In the genomic region with DNA sequence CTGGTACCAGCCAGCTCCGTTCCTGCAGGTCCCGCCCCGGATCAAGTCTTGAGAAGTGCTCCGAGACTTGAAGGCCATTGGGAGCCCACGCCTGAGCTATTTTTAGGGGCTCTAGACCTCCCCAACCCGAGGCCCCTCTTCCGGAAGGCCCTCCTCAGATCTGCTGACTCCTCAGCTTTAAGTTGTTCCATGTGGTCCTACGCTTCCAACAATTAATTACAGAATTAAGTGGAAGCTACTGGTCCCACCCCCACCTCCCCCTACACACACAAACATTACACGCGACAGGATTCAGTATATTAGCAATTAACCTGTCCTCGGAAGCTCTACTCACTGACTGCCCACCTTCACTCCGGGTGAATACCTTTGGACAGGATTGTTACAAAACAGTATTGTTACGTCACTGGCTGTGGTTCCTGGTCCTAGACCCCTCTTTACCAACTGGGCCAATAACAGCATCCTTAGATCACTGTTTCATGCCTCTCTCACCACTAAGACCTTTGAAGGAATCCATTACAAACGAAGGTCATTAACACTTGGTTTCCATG, we compare ENCODE assay signal across 8 mouse cellular contexts. TPM values are rescaled to one million over a fixed set of nuclear protein-coding genes. Genes with fewer than 3 reads are reported as not detected.
DNase-seq lines count a peak whose midpoint lies in the region; ATAC-seq and TF ChIP-seq lines count a peak whose summit lies in the region.

No protein-coding gene starts in this region.

- H3K4me2 ChIP-seq in forebrain, embryonic 15.5 days (replicated peaks), result peak overlapping the region; percentile 55
- H3K4me2 ChIP-seq in liver, embryonic 14.5 days (ENCODE audit: low read depth), result peak overlapping the region; percentile 75

- no peak for ATAC-seq in erythroblast, adult 5-6 weeks (replicated peaks; ENCODE audit: low FRiP score, poor library complexity, severe bottlenecking)
- peak; percentile 30; the same call in 1 of the 2 replicates for ATAC-seq in forebrain, embryonic 15.5 days (replicated peaks)
- ATAC-seq in liver, embryonic 14.5 days (ENCODE audit: insufficient read depth), result no peak

- TF ChIP-seq EP300 in liver, embryonic 14.5 days (IDR thresholded peaks at IDR 0.05; ENCODE audit: low read depth), result no peak

- WGBS in forebrain, embryonic 15.5 days, result 29% methylated on average over 14 of the region's 14 CpGs
- 26% methylated on average over 14 of the region's 14 CpGs for WGBS in liver, embryonic 14.5 days (ENCODE audit: insufficient replicate concordance)

- peaks cover 7% of the 10 kb centered on the region for H3K9me3 ChIP-seq in erythroblast, embryonic 14.5 days (ENCODE audit: control insufficient read depth, low read length)
- H3K9me3 ChIP-seq in forebrain, embryonic 15.5 days, result no peaks in the 10 kb centered on the region
- no peaks in the 10 kb centered on the region for H3K9me3 ChIP-seq in liver, embryonic 14.5 days (ENCODE audit: control insufficient read depth, low read length)

- peaks cover 19% of the 10 kb centered on the region for H3K4me1 ChIP-seq in erythroblast, embryonic 14.5 days (ENCODE audit: control insufficient read depth)
- peaks cover 7% of the 10 kb centered on the region; the same call in 1 of the 2 replicates for H3K4me1 ChIP-seq in forebrain, embryonic 15.5 days
- peaks cover 3 to 6% of the 10 kb centered on the region in 2 experiments; a peak in 1 of 4 replicates for H3K4me1 ChIP-seq in liver, embryonic 14.5 days (replicated peaks; ENCODE audit: control insufficient read depth in 2 of 2, insufficient read depth in 2 of 2, low read length in 1 of 2)

- 0 out of 2 replicates have a peak overlapping the region, but pooled peaks have one; percentile 22 for H3K27ac ChIP-seq in forebrain, embryonic 15.5 days (replicated peaks)
- H3K27ac ChIP-seq in liver, embryonic 14.5 days, result no peak overlapping the region; the same call in 1 of the 2 replicates

- peak overlapping the region; percentile 68 for H3K4me3 ChIP-seq in erythroblast, embryonic 14.5 days (replicated peaks)
- peak overlapping the region; percentile 70 for H3K4me3 ChIP-seq in forebrain, embryonic 15.5 days
- H3K4me3 ChIP-seq in liver, embryonic 14.5 days (ENCODE audit: insufficient read depth in 1 of 2, low read depth in 2 of 2, low read length in 2 of 2), result peak overlapping the region; percentile 80 to 84

- H3K36me3 ChIP-seq in erythroblast, embryonic 14.5 days (ENCODE audit: control insufficient read depth), result peaks cover 1% of the 10 kb centered on the region; the same call in 1 of the 2 replicates
- H3K36me3 ChIP-seq in forebrain, embryonic 15.5 days, result no peaks in the 10 kb centered on the region
- no peaks in the 10 kb centered on the region for H3K36me3 ChIP-seq in liver, embryonic 14.5 days (replicated peaks; ENCODE audit: control insufficient read depth, insufficient read depth, low read depth)

- peak; percentile 2 for DNase-seq in 3T3-L1 (ENCODE audit: low read depth, low spot score)
- DNase-seq in liver, embryonic 14.5 days (ENCODE audit: low read depth in 3 of 3, low spot score in 3 of 3), result no peak
- no peak for DNase-seq in urinary bladder, postnatal 14 days (ENCODE audit: low spot score)
- no peak for DNase-seq in layer of hippocampus, postnatal 10 days (ENCODE audit: low spot score in 2 of 2)
- no peak for DNase-seq in spleen, postnatal 36 days (ENCODE audit: low spot score in 2 of 2)

- no peak for TF ChIP-seq CTCF in liver, embryonic 14.5 days (IDR thresholded peaks at IDR 0.05; ENCODE audit: low read depth)

- H3K9ac ChIP-seq in forebrain, embryonic 15.5 days (replicated peaks), result peak overlapping the region; percentile 61; the same call in 1 of the 2 replicates
- peak overlapping the region; percentile 73 for H3K9ac ChIP-seq in liver, embryonic 14.5 days (replicated peaks)

- H3K27me3 ChIP-seq in erythroblast, embryonic 14.5 days (ENCODE audit: control insufficient read depth), result no peaks in the 10 kb centered on the region; the same call in 1 of the 2 replicates
- no peaks in the 10 kb centered on the region for H3K27me3 ChIP-seq in forebrain, embryonic 15.5 days
- H3K27me3 ChIP-seq in liver, embryonic 14.5 days (ENCODE audit: control insufficient read depth, insufficient read depth, low read length), result no peaks in the 10 kb centered on the region

RNA-seq across cellular contexts. Expression of gene Pdk3, which starts 0.4 kb away (rescaled TPM):
- 1.7 and 2.0 TPM in 2 replicates for polyA plus RNA-seq in erythroblast, embryonic 14.5 days (2012)
- total RNA-seq in erythroblast, adult 5-6 weeks (2015; ENCODE audit: low replicate concordance), result 30.7 and 48.8 TPM in 2 replicates
- 12.8 and 14.6 TPM in 2 replicates for total RNA-seq in erythroblast, adult 5-6 weeks (2017; ENCODE audit: low replicate concordance)
- polyA plus RNA-seq in forebrain, embryonic 15.5 days (2015; fragmentation: Nextera tagmentation; extraction: Ambion mirVana), result 29.1 and 32.5 TPM in 2 replicates
- 9.1 and 12.4 TPM in 2 replicates for polyA plus RNA-seq in liver, embryonic 14.5 days (2012; rRNA removed)
- polyA plus RNA-seq in liver, embryonic 14.5 days (2014; fragmentation: Nextera tagmentation; extraction: Ambion mirVana), result 33.2 and 38.3 TPM in 2 replicates
- total RNA-seq in layer of hippocampus, postnatal 10 days (2021), result 10 to 100 TPM; 30.9 to 31.9 TPM
